Mouse (Mus musculus) stomach, postnatal 0 days (tissue): Measurements from ENCODE around the gene Suclg1. TPM values are rescaled to one million over a fixed set of nuclear protein-coding genes. Genes with fewer than 3 reads are reported as not detected.

Experiments used
- ATAC-seq: fragments of 200-750 bp; cut with Nextera tagmentation; 2 replicates; pipeline ENCODE4 v1.8.0; 2017; ENCODE audit not compliant: low FRiP score, low TSS enrichment
- DNase-seq: peaks from one replicate; pipeline ENCODE4 v3.0.0-alpha.2; 2016; ENCODE audit warnings: low spot score
- H3K27ac ChIP-seq: fragments of 300-500 bp; sonication (generic); replicated peaks from 2 replicates; pipeline ENCODE4 v1.5.1; 2014; ENCODE audit warnings: mild to moderate bottlenecking, control low read depth
- H3K27me3 ChIP-seq: fragments of 300-500 bp; sonication (generic); 2 replicates; pipeline ENCODE4 v1.6.1; 2014; ENCODE audit warnings: low read length; ENCODE audit not compliant: control insufficient read depth, insufficient read depth
- H3K36me3 ChIP-seq: fragments of 300-500 bp; sonication (generic); 2 replicates; pipeline ENCODE4 v1.6.1; 2014; ENCODE audit warnings: low read length, mixed read lengths; ENCODE audit not compliant: control insufficient read depth, insufficient read depth
- H3K4me1 ChIP-seq: fragments of 300-500 bp; sonication (generic); replicated peaks from 2 replicates; pipeline ENCODE4 v1.6.1; 2014; ENCODE audit warnings: antibody characterized with exemption; ENCODE audit not compliant: control insufficient read depth, insufficient read depth
- H3K4me2 ChIP-seq: fragments of 300-500 bp; sonication (generic); replicated peaks from 2 replicates; pipeline ENCODE4 v1.6.1; 2014; ENCODE audit warnings: low read depth, mild to moderate bottlenecking, control low read depth, moderate library complexity
- H3K4me3 ChIP-seq: fragments of 300-500 bp; sonication (generic); 2 replicates; pipeline ENCODE4 v1.5.1; 2014; ENCODE audit warnings: low read depth, low read length, control low read depth
- H3K9ac ChIP-seq: fragments of 300-500 bp; sonication (generic); 2 replicates; pipeline ENCODE4 v1.6.1; 2014; ENCODE audit warnings: mild to moderate bottlenecking, low read length, control low read depth, mixed read lengths
- H3K9me3 ChIP-seq: fragments of 300-500 bp; sonication (generic); 2 replicates; pipeline ENCODE4 v1.6.1; 2016; ENCODE audit warnings: low read length; ENCODE audit not compliant: control insufficient read depth
- CTCF ChIP-seq: IDR thresholded peaks from 2 replicates; pipeline ENCODE4 v1.5.1; 2016; ENCODE audit warnings: antibody characterized with exemption, low read depth, mild to moderate bottlenecking, moderate library complexity
- EP300 ChIP-seq: optimal IDR thresholded peaks from 2 replicates; pipeline ENCODE3; 2016; ENCODE audit warnings: antibody characterized with exemption
- WGBS: fragments of 180-500 bp; shearing (Covaris S2); extraction: QIAGEN DNeasy Blood & Tissue Kit; methylation state at CpG from one replicate; pipeline ENCODE4 v1.1.7; 2014; 5-methylcytosine and 5-hydroxymethylcytosine counted together
- polyA plus RNA-seq: library from polyadenylated mRNA; unstranded; fragments of >200 nt; fragmentation: Nextera tagmentation; extraction: Ambion mirVana; gene quantifications from 2 replicates; pipeline ENCODE4 v1.2.1, GENCODE M21; 2015

Gene Suclg1
- polyA plus RNA-seq, 1 experiment from 2014 or later, result 205 TPM

GRCm38 (mm10) chr6:73322306-73322705 is 74.1 kb downstream of the Suclg1 start:
- ATAC-seq (no peak), DNase-seq (no peak)
- H3K4me2 ChIP-seq, result no peak overlapping the region
- H3K27ac ChIP-seq, result no peak overlapping the region
- no peaks in the 10 kb centered on the region for H3K9me3 ChIP-seq
- H3K4me1 ChIP-seq, result no peaks in the 10 kb centered on the region
- no peaks in the 10 kb centered on the region for H3K36me3 ChIP-seq
- no peaks in the 10 kb centered on the region for H3K27me3 ChIP-seq
- no peak overlapping the region for H3K9ac ChIP-seq
- WGBS, result 76% methylated on average over 2 of the region's 2 CpGs
- no peak for TF ChIP-seq CTCF
- no peak for TF ChIP-seq EP300
- no peak overlapping the region for H3K4me3 ChIP-seq

Other genes with a start within 250 kb of the Suclg1 start
- 0.01 and 0.02 TPM in 2 replicates for gene Dnah6, start 26.7 kb upstream of the Suclg1 start, polyA plus RNA-seq
- gene 4931417E11Rik, start 221.3 kb downstream of the Suclg1 start, polyA plus RNA-seq, result 0.11 TPM in 1 of 2 replicates, not detected in the other